Mouse (Mus musculus): ENCODE measurements at regions not wholly inside any gene's neighbourhood (a gene's known extent, or its start where the extent isn't known, plus 50 kb on each side); places are given as distances from the start of the nearest gene placed in this dataset.
"Not testable (repeated sequence)": the region's sequence is repeated elsewhere in the genome, so short reads cannot be mapped to it uniquely, and the experiment has no call there.

DNA sequence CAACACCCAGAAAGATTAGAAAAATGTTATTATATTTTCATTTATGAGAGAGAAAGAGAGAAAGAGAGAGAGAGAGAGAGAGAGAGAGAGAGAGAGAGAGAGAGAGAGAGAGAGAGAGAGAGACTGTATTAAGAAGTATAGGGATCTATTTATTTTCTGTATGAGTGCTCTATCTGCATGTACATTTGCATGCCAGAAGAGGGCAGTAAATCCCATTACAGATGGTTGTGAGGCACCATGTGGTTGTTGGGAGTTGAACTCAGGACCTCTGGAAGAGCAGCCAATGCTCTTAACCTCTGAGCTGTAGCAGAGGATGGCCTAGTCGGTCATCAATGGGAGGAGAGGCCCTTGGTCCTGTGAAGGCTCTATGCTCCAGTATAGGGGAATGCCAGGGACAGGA, 91.1 kb downstream of the Mrpl39 start:
- H3K9me3 ChIP-seq (replicated peaks); H3K36me3 ChIP-seq; H3K9ac ChIP-seq; H3K4me2 ChIP-seq; ATAC-seq (replicated peaks; ENCODE audit: insufficient number of reproducible peaks, insufficient read depth, low FRiP score, low read depth); H3K27ac ChIP-seq; H3K4me1 ChIP-seq (replicated peaks); H3K27me3 ChIP-seq; H3K4me3 ChIP-seq: not testable (repeated sequence)
- 84% methylated on average over 1 of the region's 1 CpGs for WGBS

DNA sequence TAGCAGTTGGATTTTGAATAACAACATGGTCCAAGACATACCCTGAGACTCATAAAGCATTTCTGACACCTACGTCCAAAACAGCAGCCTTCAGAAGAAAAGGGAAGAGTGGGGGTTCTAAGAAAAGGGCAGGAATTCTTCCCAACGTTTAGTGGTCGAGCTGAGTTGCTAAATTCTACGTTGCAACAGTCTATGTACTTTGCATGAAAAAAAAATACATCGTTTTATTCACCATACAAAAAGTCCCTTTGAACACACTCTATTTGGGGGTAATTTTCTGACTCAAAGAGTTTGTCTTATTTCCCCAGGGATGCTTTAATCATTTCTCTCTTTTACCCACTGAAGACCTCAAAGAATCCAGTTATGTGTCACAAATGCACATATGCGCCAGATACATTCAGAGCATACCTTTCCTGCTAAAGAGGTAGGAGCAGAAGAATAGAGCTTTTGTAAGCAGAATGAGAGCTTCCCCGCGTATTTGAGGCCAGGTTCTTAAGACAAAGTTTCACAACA, 89.3 kb downstream of the Mrpl39 start:
- Histone ChIP-seq H3K36me3 (no peaks in the 10 kb centered on the region), H3K9ac (no peak overlapping the region), H3K27ac (no peak overlapping the region), H3K4me2 (no peak overlapping the region), H3K4me3 (no peak overlapping the region), H3K4me1 (replicated peaks) (no peaks in the 10 kb centered on the region), H3K9me3 (replicated peaks) (no peaks in the 10 kb centered on the region), H3K27me3 (no peaks in the 10 kb centered on the region)
- no peak for ATAC-seq (replicated peaks; ENCODE audit: insufficient number of reproducible peaks, insufficient read depth, low FRiP score, low read depth)
- WGBS = 70% methylated on average over 8 of the region's 8 CpGs

DNA sequence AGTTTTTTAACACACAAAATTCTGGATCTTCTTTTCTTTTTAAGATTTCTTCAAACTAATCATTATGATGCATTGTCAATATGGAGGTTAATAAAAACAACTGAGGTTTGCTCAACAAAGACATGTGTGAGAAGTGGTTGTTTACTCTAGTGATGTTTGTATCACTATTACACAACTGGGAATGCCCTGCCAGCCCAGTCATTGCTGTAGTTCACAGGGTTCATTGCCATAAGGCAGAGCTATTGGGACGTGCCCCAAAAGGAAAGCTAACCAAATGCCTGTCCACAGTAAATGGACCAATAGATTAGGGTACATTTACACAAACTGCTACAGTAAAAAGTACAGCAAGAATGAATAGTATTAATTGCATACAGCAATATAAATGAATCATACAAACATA, 84.9 kb downstream of the Mrpl39 start:
- H3K9me3 ChIP-seq (replicated peaks) = no peaks in the 10 kb centered on the region

DNA sequence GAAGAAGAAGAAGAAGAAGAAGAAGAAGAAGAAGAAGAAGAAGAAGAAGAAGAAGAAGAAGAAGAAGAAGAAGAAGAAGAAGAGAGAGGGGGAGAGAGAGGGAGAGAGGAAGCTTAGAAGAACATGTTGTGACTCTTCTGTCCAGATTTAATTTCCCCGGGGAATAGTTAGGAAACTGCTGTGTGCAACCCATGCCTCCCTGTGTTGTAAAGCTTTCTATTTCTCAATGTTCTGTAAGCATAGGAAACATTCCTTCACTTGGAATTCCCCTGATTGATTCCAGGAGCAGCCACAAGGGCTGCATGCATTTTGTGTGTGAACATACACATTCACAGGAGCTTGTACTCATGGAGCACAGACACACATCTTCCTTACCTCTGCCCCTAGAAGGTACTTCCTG, 81.7 kb downstream of the Mrpl39 start:
- ATAC-seq (replicated peaks; ENCODE audit: insufficient number of reproducible peaks, insufficient read depth, low FRiP score, low read depth) = no peak
- Histone ChIP-seq H3K36me3 (no peaks in the 10 kb centered on the region), H3K27ac (no peak overlapping the region), H3K4me2 (no peak overlapping the region), H3K4me1 (replicated peaks) (no peaks in the 10 kb centered on the region), H3K4me3 (no peak overlapping the region), H3K27me3 (no peaks in the 10 kb centered on the region), H3K9ac (no peak overlapping the region), H3K9me3 (replicated peaks) (no peaks in the 10 kb centered on the region)
- whole genome bisulfite sequencing = 75% methylated on average over 1 of the region's 1 CpGs

More for the DNA sequence above, 84.9 kb downstream of the Mrpl39 start:
- WGBS = 67% methylated on average over 1 of the region's 1 CpGs
- no peak overlapping the region for H3K4me2 ChIP-seq
- H3K27ac ChIP-seq = no peak overlapping the region
- H3K4me3 ChIP-seq = no peak overlapping the region
- H3K9ac ChIP-seq = no peak overlapping the region
- ATAC-seq (replicated peaks; ENCODE audit: insufficient number of reproducible peaks, insufficient read depth, low FRiP score, low read depth) = no peak
- no peaks in the 10 kb centered on the region for H3K4me1 ChIP-seq (replicated peaks)
- H3K27me3 ChIP-seq = no peaks in the 10 kb centered on the region
- no peaks in the 10 kb centered on the region for H3K36me3 ChIP-seq

- H3K27me3 ChIP-seq = no peaks in the 10 kb centered on the region
- no peaks in the 10 kb centered on the region for H3K36me3 ChIP-seq
- WGBS = 35% methylated on average over 3 of the region's 3 CpGs
- no peaks in the 10 kb centered on the region for H3K9me3 ChIP-seq (replicated peaks)
- H3K4me3 ChIP-seq = no peak overlapping the region
- no peak for ATAC-seq (replicated peaks; ENCODE audit: insufficient number of reproducible peaks, insufficient read depth, low FRiP score, low read depth)
- no peaks in the 10 kb centered on the region for H3K4me1 ChIP-seq (replicated peaks)
- H3K27ac ChIP-seq = no peak overlapping the region
- H3K4me2 ChIP-seq = no peak overlapping the region
- no peak overlapping the region for H3K9ac ChIP-seq
Measured at GRCm38 (mm10) chr16:84661879-84662278, 73.7 kb downstream of the Mrpl39 start.

- ATAC-seq (replicated peaks; ENCODE audit: insufficient number of reproducible peaks, insufficient read depth, low FRiP score, low read depth) = no peak
- WGBS = 79% methylated on average over 4 of the region's 4 CpGs
- Histone ChIP-seq H3K4me3 (no peak overlapping the region), H3K9ac (no peak overlapping the region), H3K4me1 (replicated peaks) (no peaks in the 10 kb centered on the region), H3K27me3 (no peaks in the 10 kb centered on the region), H3K9me3 (replicated peaks) (no peaks in the 10 kb centered on the region), H3K4me2 (no peak overlapping the region), H3K27ac (no peak overlapping the region), H3K36me3 (no peaks in the 10 kb centered on the region)
Measured at GRCm38 (mm10) chr16:84663581-84663980, 72.0 kb downstream of the Mrpl39 start.

All from heart, embryonic 15.5 days (tissue).